Mouse (Mus musculus): ENCODE measurements around the gene Clmp.
"Not testable (repeated sequence)": the region's sequence is repeated elsewhere in the genome, so short reads cannot be mapped to it uniquely, and the experiment has no call there.

GRCm38 (mm10) chr9:40801614-40802532 lies 116.1 kb downstream of the Clmp start:
- not testable (repeated sequence) for TF ChIP-seq POLR2A (IDR thresholded peaks at IDR 0.05; ENCODE audit: insufficient read length, low read depth); TCF3 (IDR thresholded peaks at IDR 0.05; ENCODE audit: insufficient read length, low read depth); USF1 (IDR thresholded peaks at IDR 0.05; ENCODE audit: low read depth)

Measured in myocyte (in vitro differentiated cells).